Mouse (Mus musculus): ENCODE data around the gene Prss22. TPM values are rescaled to one million over a fixed set of nuclear protein-coding genes. Genes with fewer than 3 reads are reported as not detected.

Prss22 gene
- polyA plus RNA-seq, 1 experiment from 2014 or later: not detected

Small RNA genes within 50 kb of the gene (microRNA-seq; reads per million reads assigned to microRNA genes)
- gene Gm27700: not detected

Other genes starting within 250 kb of the Prss22 start
- gene Flywch1, start 226.5 kb downstream of the Prss22 start, polyA plus RNA-seq (2015; fragmentation: Nextera tagmentation; extraction: Ambion mirVana): 9.4 and 12.1 TPM in 2 replicates
- gene Flywch2, start 212.0 kb downstream of the Prss22 start, polyA plus RNA-seq (2015; fragmentation: Nextera tagmentation; extraction: Ambion mirVana): 0.93 and 0.94 TPM in 2 replicates
- 167 and 170 TPM in 2 replicates for gene Srrm2, start 207.6 kb downstream of the Prss22 start, polyA plus RNA-seq (2015; fragmentation: Nextera tagmentation; extraction: Ambion mirVana)
- 388 and 452 TPM in 2 replicates for gene Elob, start 169.0 kb downstream of the Prss22 start, polyA plus RNA-seq (2015; fragmentation: Nextera tagmentation; extraction: Ambion mirVana)
- gene Prss33, start 162.0 kb downstream of the Prss22 start, polyA plus RNA-seq (2015; fragmentation: Nextera tagmentation; extraction: Ambion mirVana): not detected in 2 replicates
- not detected in 2 replicates for gene Prss32, start 154.2 kb downstream of the Prss22 start, polyA plus RNA-seq (2015; fragmentation: Nextera tagmentation; extraction: Ambion mirVana)
- 0.10 TPM in 1 of 2 replicates, not detected in the other for gene Prss41, start 153.9 kb downstream of the Prss22 start, polyA plus RNA-seq (2015; fragmentation: Nextera tagmentation; extraction: Ambion mirVana)
- not detected in 2 replicates for gene Prss21, start 130.0 kb downstream of the Prss22 start, polyA plus RNA-seq (2015; fragmentation: Nextera tagmentation; extraction: Ambion mirVana)
- gene Dcpp1, start 117.2 kb downstream of the Prss22 start, polyA plus RNA-seq (2015; fragmentation: Nextera tagmentation; extraction: Ambion mirVana): not detected in 2 replicates
- gene Dcpp2, start 117.2 kb downstream of the Prss22 start, polyA plus RNA-seq (2015; fragmentation: Nextera tagmentation; extraction: Ambion mirVana): not detected in 2 replicates
- gene Dcpp3, start 80.6 kb downstream of the Prss22 start, polyA plus RNA-seq (2015; fragmentation: Nextera tagmentation; extraction: Ambion mirVana): not detected in 2 replicates
- gene Sbp, start 56.4 kb downstream of the Prss22 start, polyA plus RNA-seq (2015; fragmentation: Nextera tagmentation; extraction: Ambion mirVana): not detected in 2 replicates
- gene Sbpl, start 42.8 kb downstream of the Prss22 start, polyA plus RNA-seq (2015; fragmentation: Nextera tagmentation; extraction: Ambion mirVana): not detected in 2 replicates
- 0.14 TPM in 1 of 2 replicates, not detected in the other for gene Prss30, start 17.5 kb downstream of the Prss22 start, polyA plus RNA-seq (2015; fragmentation: Nextera tagmentation; extraction: Ambion mirVana)
- not detected in 2 replicates for gene Prss27, start 40.0 kb upstream of the Prss22 start, polyA plus RNA-seq (2015; fragmentation: Nextera tagmentation; extraction: Ambion mirVana)
- 12.6 TPM in 2 replicates for gene Kctd5, start 75.4 kb upstream of the Prss22 start, polyA plus RNA-seq (2015; fragmentation: Nextera tagmentation; extraction: Ambion mirVana)
- 25.2 and 26.3 TPM in 2 replicates for gene Pdpk1, start 152.8 kb upstream of the Prss22 start, polyA plus RNA-seq (2015; fragmentation: Nextera tagmentation; extraction: Ambion mirVana)
- gene Amdhd2, start 165.7 kb upstream of the Prss22 start, polyA plus RNA-seq (2015; fragmentation: Nextera tagmentation; extraction: Ambion mirVana): 21.4 and 23.6 TPM in 2 replicates
- gene Atp6v0c, start 171.6 kb upstream of the Prss22 start, polyA plus RNA-seq (2015; fragmentation: Nextera tagmentation; extraction: Ambion mirVana): 362 and 405 TPM in 2 replicates
- 6.6 and 7.9 TPM in 2 replicates for gene Tbc1d24, start 207.5 kb upstream of the Prss22 start, polyA plus RNA-seq (2015; fragmentation: Nextera tagmentation; extraction: Ambion mirVana)
- gene Ntn3, start 211.4 kb upstream of the Prss22 start, polyA plus RNA-seq (2015; fragmentation: Nextera tagmentation; extraction: Ambion mirVana): 1.1 and 1.2 TPM in 2 replicates
- 8.2 and 9.6 TPM in 2 replicates for gene Tedc2, start 222.8 kb upstream of the Prss22 start, polyA plus RNA-seq (2015; fragmentation: Nextera tagmentation; extraction: Ambion mirVana)

All from liver, embryonic 15.5 days (tissue).